Mouse (Mus musculus) CH12.LX (cell line): ENCODE data around the gene Pelo. TPM values are rescaled to one million over a fixed set of nuclear protein-coding genes. Genes with fewer than 3 reads are reported as not detected.

Source experiments
- DNase-seq: peaks from one replicate; pipeline ENCODE4 v3.0.0-alpha.2; 2013; ENCODE audit errors: extremely low read depth
- H3K27ac ChIP-seq: 2 replicates; pipeline ENCODE4 v1.5.1; 2012; ENCODE audit warnings: low read depth, mild to moderate bottlenecking, control low read depth, moderate library complexity; ENCODE audit not compliant: insufficient read depth
- H3K27me3 ChIP-seq: replicated peaks from 2 replicates; pipeline ENCODE3; 2012; ENCODE audit warnings: inconsistent platforms
- H3K36me3 ChIP-seq, 2 experiments: replicated peaks in 1 of 2; 2 replicates each; pipeline versions ENCODE3 to v1.6.1; 2012; ENCODE audit warnings: inconsistent platforms in 1 of 2, low read length in 1 of 2, mild to moderate bottlenecking in 1 of 2, mixed read lengths in 1 of 2, moderate library complexity in 1 of 2; ENCODE audit not compliant: control insufficient read depth in 1 of 2, insufficient read depth in 1 of 2
- H3K4me1 ChIP-seq, 2 experiments: 2 replicates each; pipeline ENCODE4 v1.6.1; 2012; ENCODE audit warnings: inconsistent platforms in 1 of 2, moderate library complexity in 1 of 2; ENCODE audit not compliant: insufficient read depth in 2 of 2, control insufficient read depth in 1 of 2
- H3K4me2 ChIP-seq: 2 replicates; pipeline ENCODE4 v1.6.1; 2012; ENCODE audit warnings: low read depth, mild to moderate bottlenecking, control low read depth; ENCODE audit not compliant: poor library complexity, insufficient read depth, severe bottlenecking
- H3K4me3 ChIP-seq, 3 experiments: fragments of 150-350 bp in 1 of 3; sonication (generic) in 1 of 3; replicated peaks in 1 of 3; 2 replicates each; pipeline versions ENCODE3 to v1.5.1; 2011 to 2012; ENCODE audit warnings: low read depth in 2 of 3, low read length in 2 of 3, mild to moderate bottlenecking in 2 of 3, moderate library complexity in 2 of 3, control low read depth in 1 of 3, improper control_type of control experiment in 1 of 3, inconsistent platforms in 1 of 3, mixed read lengths in 1 of 3; ENCODE audit not compliant: poor library complexity in 1 of 3
- H3K79me2 ChIP-seq: replicated peaks from 2 replicates; pipeline ENCODE4 v1.6.1; 2012; ENCODE audit warnings: mild to moderate bottlenecking, moderate library complexity; ENCODE audit not compliant: control insufficient read depth, poor library complexity, insufficient read depth, severe bottlenecking; ENCODE audit errors: extremely low read depth
- H3K9ac ChIP-seq: 2 replicates; pipeline ENCODE4 v1.6.1; 2012; ENCODE audit warnings: low read depth, mild to moderate bottlenecking, control low read depth, moderate library complexity; ENCODE audit not compliant: insufficient read depth
- H3K9me3 ChIP-seq: replicated peaks from 2 replicates; pipeline ENCODE3; 2012; ENCODE audit warnings: low read length, inconsistent platforms, mixed read lengths
- BHLHE40 ChIP-seq: IDR thresholded peaks from 2 replicates; pipeline ENCODE4 v1.6.1; 2011; ENCODE audit warnings: mild to moderate bottlenecking, low read depth, low read length, improper control_type of control experiment
- CHD1 ChIP-seq: IDR thresholded peaks from 2 replicates; pipeline ENCODE4 v1.6.1; 2012; ENCODE audit warnings: low read depth, low read length, improper control_type of control experiment, inconsistent platforms
- CHD2 ChIP-seq: IDR thresholded peaks from 2 replicates; pipeline ENCODE4 v1.6.1; 2011; ENCODE audit warnings: low read length, improper control_type of control experiment
- CTCF ChIP-seq, 2 experiments: IDR thresholded peaks in 1 of 2; conservative IDR thresholded peaks in 1 of 2; 2 replicates each; pipeline ENCODE4 v1.5.1; 2011 to 2012; ENCODE audit warnings: low read depth in 2 of 2, low read length in 2 of 2, improper control_type of control experiment in 1 of 2, inconsistent platforms in 1 of 2, mild to moderate bottlenecking in 1 of 2, moderate library complexity in 1 of 2
- E2F4 ChIP-seq: IDR thresholded peaks from 2 replicates; pipeline ENCODE4 v1.6.1; 2011; ENCODE audit warnings: low read depth, low read length, improper control_type of control experiment; ENCODE audit not compliant: insufficient replicate concordance
- EP300 ChIP-seq: IDR thresholded peaks from 2 replicates; pipeline ENCODE4 v1.6.1; 2011; ENCODE audit warnings: low read length, improper control_type of control experiment
- ETS1 ChIP-seq: conservative IDR thresholded peaks from 2 replicates; pipeline ENCODE4 v1.6.1; 2012; ENCODE audit warnings: low read depth, mild to moderate bottlenecking, inconsistent platforms, low read length, improper control_type of control experiment, moderate library complexity
- GABPA ChIP-seq: IDR thresholded peaks from 2 replicates; pipeline ENCODE4 v1.6.1; 2012; ENCODE audit warnings: low read depth, low read length, improper control_type of control experiment, inconsistent platforms; ENCODE audit not compliant: insufficient replicate concordance
- HCFC1 ChIP-seq: IDR thresholded peaks from 2 replicates; pipeline ENCODE4 v1.6.1; 2012; ENCODE audit warnings: low read depth, mild to moderate bottlenecking, inconsistent platforms, low read length, improper control_type of control experiment
- JUN ChIP-seq: IDR thresholded peaks from 2 replicates; pipeline ENCODE4 v1.6.1; 2011; ENCODE audit warnings: low read depth, mild to moderate bottlenecking, low read length, improper control_type of control experiment, moderate library complexity; ENCODE audit not compliant: insufficient read depth
- MAZ ChIP-seq: IDR thresholded peaks from 2 replicates; pipeline ENCODE4 v1.6.1; 2012; ENCODE audit warnings: low read depth, mild to moderate bottlenecking, inconsistent platforms, low read length, improper control_type of control experiment, moderate library complexity
- MYC ChIP-seq: IDR thresholded peaks from 2 replicates; pipeline ENCODE4 v1.6.1; 2011; ENCODE audit warnings: low read depth, mild to moderate bottlenecking, improper control_type of control experiment, low read length
- NELFE ChIP-seq: IDR thresholded peaks from 2 replicates; pipeline ENCODE4 v1.6.1; 2011; ENCODE audit warnings: low read depth, low read length, improper control_type of control experiment
- NRF1 ChIP-seq: IDR thresholded peaks from 2 replicates; pipeline ENCODE4 v1.6.1; 2014; ENCODE audit warnings: low read depth, mild to moderate bottlenecking, inconsistent platforms, low read length, improper control_type of control experiment, moderate library complexity
- PAX5 ChIP-seq: IDR thresholded peaks from 2 replicates; pipeline ENCODE4 v1.6.1; 2012; ENCODE audit warnings: low read length, inconsistent platforms, mixed read lengths
- POLR2AphosphoS2 ChIP-seq: IDR thresholded peaks from 2 replicates; pipeline ENCODE4 v1.6.1; 2011; ENCODE audit warnings: low read depth, low read length, improper control_type of control experiment
- SIN3A ChIP-seq: IDR thresholded peaks from 2 replicates; pipeline ENCODE4 v1.6.1; 2012; ENCODE audit warnings: low read length, improper control_type of control experiment, inconsistent platforms
- SMC3 ChIP-seq: IDR thresholded peaks from 2 replicates; pipeline ENCODE4 v1.6.1; 2011; ENCODE audit warnings: low read depth, low read length, improper control_type of control experiment
- TCF12 ChIP-seq: IDR thresholded peaks from 2 replicates; pipeline ENCODE4 v1.6.1; 2014; ENCODE audit warnings: low read depth, mild to moderate bottlenecking, inconsistent platforms, low read length, improper control_type of control experiment
- USF1 ChIP-seq: IDR thresholded peaks from 2 replicates; pipeline ENCODE4 v1.6.1; 2014; ENCODE audit warnings: low read depth, mild to moderate bottlenecking, inconsistent platforms, low read length, improper control_type of control experiment
- ZC3H11A ChIP-seq: IDR thresholded peaks from 2 replicates; pipeline ENCODE4 v1.6.1; 2012; ENCODE audit warnings: low read depth, mild to moderate bottlenecking, inconsistent platforms, low read length, improper control_type of control experiment
- ZMIZ1 ChIP-seq: IDR thresholded peaks from 2 replicates; pipeline ENCODE4 v1.6.1; 2012; ENCODE audit warnings: low read depth, mild to moderate bottlenecking, inconsistent platforms, low read length, improper control_type of control experiment
- dilution Hi-C: fragments of 300-500 bp; cut with MboI; formaldehyde crosslinking; loops from 2 replicates; pipeline ENCODE4 v1.14.3; 2020; ENCODE audit warnings: low sequenced_read_pairs; ENCODE audit not compliant: extremely low pct_unique_long_range_greater_than_20kb, extremely low pct_ligation_motif_present
- in situ Hi-C: fragments of 300-500 bp; cut with MboI; formaldehyde crosslinking; loops from 3 replicates; pipeline ENCODE4 v1.14.3; 2019; ENCODE audit warnings: low sequenced_read_pairs, low pct_ligation_motif_present, low pct_unique_long_range_greater_than_20kb, mixed read lengths
- polyA plus RNA-seq: library from polyadenylated mRNA; unstranded; fragments of >175 nt; gene quantifications from 2 replicates; pipeline ENCODE4 v1.2.1, GENCODE M21; 2012; ENCODE audit warnings: low read depth; ENCODE audit not compliant: insufficient read length
- total RNA-seq, 2 experiments: library from RNA; depleted of rRNA; stranded (reverse); fragments of 300-350 nt in 1 of 2; fragments of >200 nt in 1 of 2; gene quantifications; 2 replicates each; pipeline ENCODE4 v1.2.3; 2012 to 2014

Pelo gene
- total and polyA plus RNA-seq, 3 experiments = 18.9 to 46.0 (median 29.7) TPM

- TF ChIP-seq BHLHE40 = no peak
- TF ChIP-seq ZC3H11A = no peak
- no peak for TF ChIP-seq TCF12
- TF ChIP-seq NRF1 = no peak
- no peak for TF ChIP-seq SMC3
- Histone ChIP-seq H3K27ac (no peak overlapping the region), H3K4me1 (peaks cover 5 to 23% of the 10 kb centered on the region in 2 experiments; a peak in 3 of 4 replicates), H3K79me2 (peaks cover 16% of the 10 kb centered on the region), H3K4me3 (no peak overlapping the region), H3K36me3 (peaks cover 8 to 20% of the 10 kb centered on the region in 2 experiments), H3K27me3 (no peaks in the 10 kb centered on the region), H3K9me3 (no peaks in the 10 kb centered on the region), H3K9ac (no peak overlapping the region), H3K4me2 (peak overlapping the region; percentile 92; the same call in 1 of the 2 replicates)
- in situ Hi-C loops = no loop called here
- dilution Hi-C loops = no loop called here
- no peak for DNase-seq
Measured at GRCm38 (mm10) chr13:115090977-115091445, 1.0 kb upstream of the Pelo start.

GRCm38 (mm10) chr13:115089395-115090025 is 476 bp downstream of the Pelo start:
- Histone ChIP-seq H3K27me3 (no peaks in the 10 kb centered on the region), H3K4me3 (peak overlapping the region; percentile 87 to 99 (median 88)), H3K4me1 (peaks cover 5 to 25% of the 10 kb centered on the region in 2 experiments; a peak in 3 of 4 replicates), H3K9me3 (no peaks in the 10 kb centered on the region), H3K36me3 (peaks cover 10 to 27% of the 10 kb centered on the region in 2 experiments), H3K4me2 (peak overlapping the region; percentile 33), H3K9ac (peak overlapping the region; percentile 93), H3K27ac (peak overlapping the region; percentile 47), H3K79me2 (peaks cover 16% of the 10 kb centered on the region)
- no peak for TF ChIP-seq EP300
- TF ChIP-seq MYC = 0 out of 2 replicates have a peak, but pooled peaks have one; percentile 49
- 0 out of 2 replicates have a peak, but pooled peaks have one; percentile 23 for TF ChIP-seq NELFE
- peak; percentile 58 for TF ChIP-seq SIN3A
- no peak for TF ChIP-seq CHD2
- TF ChIP-seq USF1 = no peak
- TF ChIP-seq ZMIZ1 = no peak
- no peak for TF ChIP-seq NRF1
- no peak for TF ChIP-seq ETS1
- no peak for TF ChIP-seq GABPA
- TF ChIP-seq CHD1 = 0 out of 2 replicates have a peak, but pooled peaks have one; percentile 2
- no peak for TF ChIP-seq PAX5
- no peak for TF ChIP-seq MAZ
- no peak for TF ChIP-seq E2F4
- peak; percentile 38; the same call in 1 of the 2 replicates for TF ChIP-seq HCFC1
- no peak for TF ChIP-seq SMC3
- TF ChIP-seq CTCF (conservative IDR thresholded peaks at IDR 0.05 in 1 of 2, IDR thresholded peaks at IDR 0.05 in 1 of 2; ENCODE audit: low read depth in 2 of 2, low read length in 2 of 2) = no peak
- TF ChIP-seq JUN = no peak
- no peak for TF ChIP-seq POLR2AphosphoS2
- peak; percentile 49 for DNase-seq
- dilution Hi-C loops (no loop called here), in situ Hi-C loops (no loop called here)
